Mouse (Mus musculus) erythroblast, embryonic 14.5 days (primary cell): ENCODE measurements around the gene Inhbc.

ENCODE experiments used
- GATA1 ChIP-seq: IDR thresholded peaks from 2 replicates; pipeline ENCODE4 v1.6.1; 2012; ENCODE audit warnings: low read length, inconsistent platforms, mixed read lengths
- TAL1 ChIP-seq: IDR thresholded peaks from 3 replicates; pipeline ENCODE4 v1.6.1; 2012; ENCODE audit warnings: low read length, inconsistent platforms, mixed read lengths

- TF ChIP-seq TAL1 (no peak), GATA1 (no peak)
Observed at GRCm38 (mm10) chr10:127352187-127352586, 18.0 kb downstream of the Inhbc start.
